32 mouse cellular contexts compared by ENCODE assay signal in the genomic region with DNA sequence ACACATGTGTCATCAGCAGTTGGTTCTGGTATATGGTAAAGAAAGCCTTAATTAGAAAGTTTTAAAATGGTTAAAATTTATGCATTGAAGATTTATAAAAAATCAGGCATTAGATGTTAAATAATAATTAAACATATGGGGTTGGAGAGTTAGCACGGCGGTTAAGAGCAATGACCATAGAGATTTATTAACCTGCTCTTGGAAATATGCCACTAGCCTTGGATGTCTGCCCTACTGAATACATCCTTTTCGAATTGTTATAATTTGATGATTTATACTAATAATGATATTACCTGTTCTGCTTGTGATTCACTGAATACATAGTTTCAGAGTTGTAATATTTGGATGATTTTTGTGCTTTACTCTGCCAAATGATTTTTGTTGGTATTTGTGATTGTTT. TPM values are rescaled to one million over a fixed set of nuclear protein-coding genes. Genes with fewer than 3 reads are reported as not detected.
DNase-seq lines count a peak whose midpoint lies in the region; ATAC-seq and TF ChIP-seq lines count a peak whose summit lies in the region.
"Had no signal": no experiment of that assay in that cellular context is flagged by ENCODE, and none has a peak within 500 bp of the region (broad histone marks: within the 10 kb centered on the region; RNA-seq: fewer than 3 reads in every experiment).

No protein-coding gene starts in this region.

- DNase-seq in adrenal gland, postnatal 14 days: peak; percentile 13
- DNase-seq in adrenal gland, adult 18-20 months (ENCODE audit: low spot score in 2 of 2): no peak
- DNase-seq in kidney, adult 2 months: peak; percentile 54
- DNase-seq in kidney, postnatal 14 days: peak; percentile 37
- DNase-seq in kidney, adult 18-20 months: no peak
- DNase-seq: adrenal gland, adult 8-10 months; B cell, adult 2 months; cerebellum, adult 11-12 months; cerebellum, adult 8-10 months; embryo, embryonic 11 days; gastrocnemius, postnatal 25 days; heart, adult 18-20 months; heart, postnatal 36 days had no signal

- no peak overlapping the region for H3K4me2 ChIP-seq in kidney, embryonic 15.5 days
- H3K4me2 ChIP-seq: embryonic facial prominence, embryonic 13.5 days; forebrain, embryonic 12.5 days; forebrain, embryonic 15.5 days; heart, embryonic 12.5 days; heart, embryonic 15.5 days; hindbrain, embryonic 13.5 days; intestine, embryonic 15.5 days had no signal

- no peaks in the 10 kb centered on the region for H3K9me3 ChIP-seq in kidney, embryonic 15.5 days (replicated peaks)
- H3K9me3 ChIP-seq: embryonic facial prominence, embryonic 10.5 days; embryonic facial prominence, embryonic 13.5 days; forebrain, embryonic 12.5 days; forebrain, embryonic 15.5 days; G1E; heart, embryonic 12.5 days; heart, embryonic 15.5 days; hindbrain, embryonic 10.5 days; hindbrain, embryonic 13.5 days; intestine, embryonic 15.5 days had no signal

- no peaks in the 10 kb centered on the region for H3K36me3 ChIP-seq in kidney, adult 2 months (ENCODE audit: control insufficient read depth, insufficient read depth, low read length)
- H3K36me3 ChIP-seq in kidney, embryonic 15.5 days: no peaks in the 10 kb centered on the region
- H3K36me3 ChIP-seq: embryonic facial prominence, embryonic 10.5 days; embryonic facial prominence, embryonic 13.5 days; forebrain, embryonic 12.5 days; forebrain, embryonic 15.5 days; G1E; heart, embryonic 12.5 days; heart, embryonic 15.5 days; hindbrain, embryonic 10.5 days; hindbrain, embryonic 13.5 days; intestine, embryonic 15.5 days had no signal

- no peak overlapping the region for H3K9ac ChIP-seq in kidney, embryonic 15.5 days
- H3K9ac ChIP-seq: embryonic facial prominence, embryonic 13.5 days; forebrain, embryonic 12.5 days; forebrain, embryonic 15.5 days; heart, embryonic 12.5 days; heart, embryonic 15.5 days; hindbrain, embryonic 13.5 days; intestine, embryonic 15.5 days had no signal

- TF ChIP-seq CTCF in kidney, adult 2 months (conservative IDR thresholded peaks at IDR 0.05; ENCODE audit: insufficient read depth, insufficient read length, low read depth, low read length): no peak

- peaks cover 4% of the 10 kb centered on the region; the same call in 1 of the 2 replicates for H3K4me1 ChIP-seq in kidney, adult 2 months (ENCODE audit: control insufficient read depth, insufficient read depth, low read length)
- no peaks in the 10 kb centered on the region for H3K4me1 ChIP-seq in kidney, embryonic 15.5 days
- H3K4me1 ChIP-seq: embryonic facial prominence, embryonic 10.5 days; embryonic facial prominence, embryonic 13.5 days; forebrain, embryonic 12.5 days; forebrain, embryonic 15.5 days; heart, embryonic 12.5 days; heart, embryonic 15.5 days; hindbrain, embryonic 10.5 days; hindbrain, embryonic 13.5 days; intestine, embryonic 15.5 days had no signal

- ATAC-seq in kidney, embryonic 15.5 days (replicated peaks; ENCODE audit: low FRiP score): no peak
- ATAC-seq: intestine, embryonic 15.5 days; Patski had no signal

- TF ChIP-seq POLR2A in kidney, adult 2 months (IDR thresholded peaks at IDR 0.05; ENCODE audit: low read depth, low read length): no peak

- H3K27me3 ChIP-seq in kidney, adult 2 months (replicated peaks; ENCODE audit: control insufficient read depth, insufficient read depth, low read length): no peaks in the 10 kb centered on the region
- no peaks in the 10 kb centered on the region for H3K27me3 ChIP-seq in kidney, embryonic 15.5 days
- H3K27me3 ChIP-seq: CH12.LX; embryonic facial prominence, embryonic 13.5 days; forebrain, embryonic 12.5 days; forebrain, embryonic 15.5 days; heart, embryonic 12.5 days; heart, embryonic 15.5 days; hindbrain, embryonic 13.5 days; intestine, embryonic 15.5 days; Patski had no signal

- WGBS in kidney, adult 2 months: 12% methylated on average over 3 of the region's 3 CpGs
- 52% methylated on average over 3 of the region's 3 CpGs for WGBS in kidney, embryonic 15.5 days

- H3K4me3 ChIP-seq in kidney, adult 2 months (ENCODE audit: insufficient read depth, low read depth, low read length): no peak overlapping the region
- H3K4me3 ChIP-seq in kidney, embryonic 15.5 days (replicated peaks): no peak overlapping the region
- H3K4me3 ChIP-seq: embryonic facial prominence, embryonic 10.5 days; embryonic facial prominence, embryonic 13.5 days; erythroblast, embryonic 14.5 days; forebrain, embryonic 12.5 days; forebrain, embryonic 15.5 days; heart, embryonic 12.5 days; heart, embryonic 15.5 days; hindbrain, embryonic 10.5 days; hindbrain, embryonic 13.5 days; intestine, embryonic 15.5 days had no signal

- no peak overlapping the region for H3K27ac ChIP-seq in kidney, adult 2 months (ENCODE audit: insufficient read depth, low read depth, low read length)
- H3K27ac ChIP-seq in kidney, embryonic 15.5 days: no peak overlapping the region
- H3K27ac ChIP-seq: embryonic facial prominence, embryonic 10.5 days; embryonic facial prominence, embryonic 13.5 days; forebrain, embryonic 12.5 days; forebrain, embryonic 15.5 days; heart, embryonic 15.5 days; hindbrain, embryonic 10.5 days; hindbrain, embryonic 13.5 days; intestine, embryonic 15.5 days had no signal

RNA-seq across cellular contexts. Expression of a gene that starts 3.1 kb away (rescaled TPM):
- total RNA-seq in adrenal gland, postnatal 14 days (2021): 0.60 TPM in 1 of 2 replicates, not detected in the other
- not detected for total RNA-seq in adrenal gland, adult 18-20 months (2021)
- 0.08 and 0.19 TPM in 2 replicates for polyA plus RNA-seq in kidney, adult 2 months (2012; rRNA removed)
- 0.34 TPM in 1 of 2 replicates, not detected in the other for polyA plus RNA-seq in kidney, embryonic 15.5 days (2015; fragmentation: Nextera tagmentation; extraction: Ambion mirVana)
- total RNA-seq: adrenal gland, postnatal 4 days; G1E; gastrocnemius, adult 8-10 months; gastrocnemius, postnatal 25 days had no signal
- polyA plus RNA-seq: cortical plate, adult 2 months; embryonic facial prominence, embryonic 10.5 days; embryonic facial prominence, embryonic 13.5 days; erythroblast, embryonic 14.5 days; forebrain, embryonic 12.5 days; forebrain, embryonic 15.5 days; G1E; gonadal fat pad, adult 2 months; hindbrain, embryonic 10.5 days; hindbrain, embryonic 13.5 days; hindbrain, embryonic 16.5 days; Patski had no signal

RNA-seq across cellular contexts. Expression of a gene that starts 33.3 kb away (rescaled TPM):
- total RNA-seq in adrenal gland, postnatal 14 days (2021): 39.7 and 45.1 TPM in 2 replicates
- total RNA-seq in adrenal gland, adult 18-20 months (2021): 10 to 100 TPM; 50.8 to 68.1 TPM
- 39.4 and 44.1 TPM in 2 replicates for polyA plus RNA-seq in kidney, adult 2 months (2012; rRNA removed)
- 14.1 and 16.5 TPM in 2 replicates for polyA plus RNA-seq in kidney, embryonic 15.5 days (2015; fragmentation: Nextera tagmentation; extraction: Ambion mirVana)

RNA-seq across cellular contexts. Expression of a gene that starts 54.2 kb away (rescaled TPM):
- total RNA-seq in adrenal gland, postnatal 14 days (2021): 15.2 and 17.3 TPM in 2 replicates
- 10 to 100 TPM; 16.4 to 16.9 TPM for total RNA-seq in adrenal gland, adult 18-20 months (2021)
- polyA plus RNA-seq in kidney, adult 2 months (2012; rRNA removed): 6.0 and 6.4 TPM in 2 replicates
- polyA plus RNA-seq in kidney, embryonic 15.5 days (2015; fragmentation: Nextera tagmentation; extraction: Ambion mirVana): 19.0 and 19.3 TPM in 2 replicates

RNA-seq across cellular contexts. Expression of a gene that starts 56.3 kb away (rescaled TPM):
- total RNA-seq in adrenal gland, postnatal 14 days (2021): 70.1 and 70.7 TPM in 2 replicates
- total RNA-seq in adrenal gland, adult 18-20 months (2021): 10 to 100 TPM; 54.6 to 57.5 TPM
- 34.7 and 36.7 TPM in 2 replicates for polyA plus RNA-seq in kidney, adult 2 months (2012; rRNA removed)
- polyA plus RNA-seq in kidney, embryonic 15.5 days (2015; fragmentation: Nextera tagmentation; extraction: Ambion mirVana): 251 and 258 TPM in 2 replicates

Comparison
In these comparisons a context has a peak if more than half of its experiments do, and no peak if none do; other contexts are left out.
1. DNase-seq: peak in adrenal gland, postnatal 14 days (single experiment), kidney, adult 2 months (single experiment) and kidney, postnatal 14 days (single experiment); none in adrenal gland, adult 18-20 months (0 of 2) and kidney, adult 18-20 months (single experiment).